Mouse (Mus musculus): ENCODE results near the gene Kdm2b. TPM values are rescaled to one million over a fixed set of nuclear protein-coding genes. Genes with fewer than 3 reads are reported as not detected.

Gene Kdm2b
- polyA plus RNA-seq, 1 experiment, result 22.4 TPM

GRCm38 (mm10) chr5:122894007-122894637 is 95.5 kb downstream of the Kdm2b start:
- H3K27ac ChIP-seq (ENCODE audit: insufficient read depth, low read length), result no peak overlapping the region
- H3K4me1 ChIP-seq (ENCODE audit: control insufficient read depth, insufficient read depth, low read length), result peaks cover 6% of the 10 kb centered on the region
- H3K4me3 ChIP-seq (ENCODE audit: insufficient read depth, low read length), result no peak overlapping the region
- TF ChIP-seq POLR2A (IDR thresholded peaks at IDR 0.05; ENCODE audit: low read depth, low read length) (no peak), CTCF (IDR thresholded peaks at IDR 0.05; ENCODE audit: borderline replicate concordance, insufficient read depth, low read length) (peak; percentile 43; the same call in 1 of the 2 replicates)

GRCm38 (mm10) chr5:122893270-122893669 is 96.4 kb downstream of the Kdm2b start:
- no peaks in the 10 kb centered on the region for H3K4me1 ChIP-seq (ENCODE audit: control insufficient read depth, insufficient read depth, low read length)
- TF ChIP-seq POLR2A (IDR thresholded peaks at IDR 0.05; ENCODE audit: low read depth, low read length) (no peak), CTCF (IDR thresholded peaks at IDR 0.05; ENCODE audit: borderline replicate concordance, insufficient read depth, low read length) (no peak)
- no peak overlapping the region for H3K4me3 ChIP-seq (ENCODE audit: insufficient read depth, low read length)
- H3K27ac ChIP-seq (ENCODE audit: insufficient read depth, low read length), result no peak overlapping the region

- Histone ChIP-seq H3K4me1 (ENCODE audit: control insufficient read depth, insufficient read depth, low read length) (0 out of 2 replicates have a peak, but pooled peaks cover 3% of the 10 kb centered on the region), H3K4me3 (ENCODE audit: insufficient read depth, low read length) (no peak overlapping the region), H3K27ac (ENCODE audit: insufficient read depth, low read length) (no peak overlapping the region)
- TF ChIP-seq POLR2A (IDR thresholded peaks at IDR 0.05; ENCODE audit: low read depth, low read length), result no peak
These were observed 99.2 kb downstream of the Kdm2b start for GRCm38 (mm10) chr5:122890396-122890795.

- TF ChIP-seq CTCF (IDR thresholded peaks at IDR 0.05; ENCODE audit: borderline replicate concordance, insufficient read depth, low read length) (no peak), POLR2A (IDR thresholded peaks at IDR 0.05; ENCODE audit: low read depth, low read length) (no peak)
- Histone ChIP-seq H3K4me1 (ENCODE audit: control insufficient read depth, insufficient read depth, low read length) (peaks cover 5% of the 10 kb centered on the region; the same call in 1 of the 2 replicates), H3K4me3 (ENCODE audit: insufficient read depth, low read length) (no peak overlapping the region), H3K27ac (ENCODE audit: insufficient read depth, low read length) (no peak overlapping the region)
These were observed 100.9 kb downstream of the Kdm2b start for GRCm38 (mm10) chr5:122888612-122889214.

- TF ChIP-seq CTCF (IDR thresholded peaks at IDR 0.05; ENCODE audit: borderline replicate concordance, insufficient read depth, low read length) (no peak), POLR2A (IDR thresholded peaks at IDR 0.05; ENCODE audit: low read depth, low read length) (no peak)
- H3K27ac ChIP-seq (ENCODE audit: insufficient read depth, low read length), result no peak overlapping the region
- H3K4me1 ChIP-seq (ENCODE audit: control insufficient read depth, insufficient read depth, low read length), result peaks cover 5% of the 10 kb centered on the region; the same call in 1 of the 2 replicates
- H3K4me3 ChIP-seq (ENCODE audit: insufficient read depth, low read length), result no peak overlapping the region
These were observed 101.6 kb downstream of the Kdm2b start for GRCm38 (mm10) chr5:122887926-122888611.

- no peak overlapping the region for H3K27ac ChIP-seq (ENCODE audit: insufficient read depth, low read length)
- no peak overlapping the region for H3K4me3 ChIP-seq (ENCODE audit: insufficient read depth, low read length)
- peaks cover 5% of the 10 kb centered on the region; the same call in 1 of the 2 replicates for H3K4me1 ChIP-seq (ENCODE audit: control insufficient read depth, insufficient read depth, low read length)
- TF ChIP-seq POLR2A (IDR thresholded peaks at IDR 0.05; ENCODE audit: low read depth, low read length) (no peak), CTCF (IDR thresholded peaks at IDR 0.05; ENCODE audit: borderline replicate concordance, insufficient read depth, low read length) (no peak)
These were observed 102.6 kb downstream of the Kdm2b start for GRCm38 (mm10) chr5:122887033-122887432.

GRCm38 (mm10) chr5:122884594-122885348 is 104.9 kb downstream of the Kdm2b start:
- TF ChIP-seq POLR2A (IDR thresholded peaks at IDR 0.05; ENCODE audit: low read depth, low read length), result no peak
- peaks cover 5% of the 10 kb centered on the region; the same call in 1 of the 2 replicates for H3K4me1 ChIP-seq (ENCODE audit: control insufficient read depth, insufficient read depth, low read length)
- no peak overlapping the region for H3K27ac ChIP-seq (ENCODE audit: insufficient read depth, low read length)
- no peak overlapping the region for H3K4me3 ChIP-seq (ENCODE audit: insufficient read depth, low read length)

GRCm38 (mm10) chr5:122883652-122884235 is 105.9 kb downstream of the Kdm2b start:
- H3K4me1 ChIP-seq (ENCODE audit: control insufficient read depth, insufficient read depth, low read length), result peaks cover 5% of the 10 kb centered on the region; the same call in 1 of the 2 replicates
- no peak overlapping the region for H3K27ac ChIP-seq (ENCODE audit: insufficient read depth, low read length)
- H3K4me3 ChIP-seq (ENCODE audit: insufficient read depth, low read length), result no peak overlapping the region
- TF ChIP-seq CTCF (IDR thresholded peaks at IDR 0.05; ENCODE audit: borderline replicate concordance, insufficient read depth, low read length), result no peak
- TF ChIP-seq POLR2A (IDR thresholded peaks at IDR 0.05; ENCODE audit: low read depth, low read length), result no peak

GRCm38 (mm10) chr5:122883237-122883636 is 106.4 kb downstream of the Kdm2b start:
- H3K4me3 ChIP-seq (ENCODE audit: insufficient read depth, low read length), result no peak overlapping the region
- H3K4me1 ChIP-seq (ENCODE audit: control insufficient read depth, insufficient read depth, low read length), result peaks cover 5% of the 10 kb centered on the region; the same call in 1 of the 2 replicates
- H3K27ac ChIP-seq (ENCODE audit: insufficient read depth, low read length), result no peak overlapping the region
- TF ChIP-seq CTCF (IDR thresholded peaks at IDR 0.05; ENCODE audit: borderline replicate concordance, insufficient read depth, low read length), result no peak
- TF ChIP-seq POLR2A (IDR thresholded peaks at IDR 0.05; ENCODE audit: low read depth, low read length), result no peak
